Mouse (Mus musculus) liver, postnatal 0 days (tissue): Measurements from ENCODE around the gene Hrc. TPM values are rescaled to one million over a fixed set of nuclear protein-coding genes. Genes with fewer than 3 reads are reported as not detected.

ENCODE experiments used
- ATAC-seq: fragments of 200-750 bp; cut with Nextera tagmentation; 2 replicates; pipeline ENCODE4 v1.8.0; 2017; ENCODE audit warnings: mild to moderate bottlenecking, moderate library complexity
- DNase-seq: peaks from one replicate; pipeline ENCODE4 v3.0.0-alpha.2; 2016
- H3K27ac ChIP-seq: fragments of 300-500 bp; sonication (generic); 2 replicates; pipeline ENCODE4 v1.5.1; 2014; ENCODE audit warnings: antibody characterized with exemption, moderate library complexity, mild to moderate bottlenecking, low read depth
- H3K27me3 ChIP-seq: fragments of 300-500 bp; sonication (generic); 2 replicates; pipeline ENCODE4 v1.6.1; 2014; ENCODE audit warnings: low read length, control low read depth, mixed read lengths; ENCODE audit not compliant: insufficient read depth
- H3K36me3 ChIP-seq: fragments of 300-500 bp; sonication (generic); replicated peaks from 2 replicates; pipeline ENCODE4 v1.6.1; 2014; ENCODE audit warnings: mild to moderate bottlenecking, control low read depth, low read length, moderate library complexity, mixed read lengths; ENCODE audit not compliant: insufficient read depth
- H3K4me1 ChIP-seq: fragments of 300-500 bp; sonication (generic); 2 replicates; pipeline ENCODE4 v1.6.1; 2014; ENCODE audit warnings: antibody characterized with exemption, mild to moderate bottlenecking, control low read depth; ENCODE audit not compliant: insufficient read depth
- H3K4me2 ChIP-seq: fragments of 300-500 bp; sonication (generic); 2 replicates; pipeline ENCODE4 v1.6.1; 2014; ENCODE audit warnings: low read depth, mild to moderate bottlenecking, low read length, moderate library complexity, mixed read lengths
- H3K4me3 ChIP-seq: fragments of 300-500 bp; sonication (generic); 2 replicates; pipeline ENCODE4 v1.5.1; 2014; ENCODE audit warnings: low read depth, low read length
- H3K9ac ChIP-seq: fragments of 300-500 bp; sonication (generic); replicated peaks from 2 replicates; pipeline ENCODE4 v1.6.1; 2014; ENCODE audit warnings: mild to moderate bottlenecking, moderate library complexity
- H3K9me3 ChIP-seq: fragments of 300-500 bp; sonication (generic); 2 replicates; pipeline ENCODE4 v1.6.1; 2016; ENCODE audit warnings: mild to moderate bottlenecking, control low read depth, low read length, mixed read lengths
- CTCF ChIP-seq: sonication (generic); IDR thresholded peaks from 2 replicates; pipeline ENCODE4 v1.5.1; 2016; ENCODE audit warnings: antibody characterized with exemption, low read depth
- EP300 ChIP-seq: IDR thresholded peaks from 2 replicates; pipeline ENCODE4 v1.6.1; 2016; ENCODE audit warnings: antibody characterized with exemption, low read depth, mild to moderate bottlenecking
- WGBS: fragments of 180-500 bp; shearing (Covaris S2); extraction: QIAGEN DNeasy Blood & Tissue Kit; methylation state at CpG from one replicate; pipeline ENCODE4 v1.1.7; 2014; ENCODE audit not compliant: insufficient replicate concordance; 5-methylcytosine and 5-hydroxymethylcytosine counted together
- polyA plus RNA-seq: library from polyadenylated mRNA; unstranded; fragments of >200 nt; fragmentation: Nextera tagmentation; extraction: Ambion mirVana; gene quantifications from 2 replicates; pipeline ENCODE4 v1.2.1, GENCODE M21; 2015

The Hrc gene
- polyA plus RNA-seq, 1 experiment from 2014 or later: 0.05 TPM

- no peaks in the 10 kb centered on the region for H3K9me3 ChIP-seq
- no peak overlapping the region for H3K4me3 ChIP-seq
- 66% methylated on average over 4 of the region's 4 CpGs for WGBS
- H3K9ac ChIP-seq: no peak overlapping the region
- peaks cover 43% of the 10 kb centered on the region for H3K27me3 ChIP-seq
- peaks cover 50% of the 10 kb centered on the region for H3K4me1 ChIP-seq
- no peak for DNase-seq
- no peak for ATAC-seq
- TF ChIP-seq CTCF: no peak
- no peak overlapping the region for H3K27ac ChIP-seq
- no peaks in the 10 kb centered on the region for H3K36me3 ChIP-seq
- H3K4me2 ChIP-seq: no peak overlapping the region
These were observed 1.2 kb downstream of the Hrc start for GRCm38 (mm10) chr7:45336319-45336718.

DNA sequence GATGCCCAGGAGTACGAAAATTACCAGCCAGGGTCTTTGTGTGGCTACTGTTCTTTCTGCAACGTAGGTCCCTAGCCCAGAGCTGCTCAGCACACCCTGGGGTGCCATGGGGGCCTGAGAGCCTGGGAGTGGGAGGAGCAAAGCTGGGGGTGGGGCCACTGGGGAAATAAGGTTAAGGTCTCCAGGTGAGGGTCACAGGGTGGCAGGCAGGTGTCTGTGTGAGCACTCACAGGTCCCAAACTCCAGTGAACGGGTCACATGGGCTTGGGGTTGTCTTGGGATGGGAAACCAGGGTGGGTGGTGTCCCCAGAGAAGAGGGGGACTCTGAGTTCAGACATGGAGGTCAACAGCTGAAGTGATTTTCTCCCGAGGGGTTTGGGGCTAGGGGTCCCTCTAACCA, 2.4 kb downstream of the Hrc start:
- no peak overlapping the region for H3K4me3 ChIP-seq
- peaks cover 43% of the 10 kb centered on the region for H3K27me3 ChIP-seq
- H3K27ac ChIP-seq: no peak overlapping the region
- no peaks in the 10 kb centered on the region for H3K9me3 ChIP-seq
- no peak for ATAC-seq
- DNase-seq: no peak
- peaks cover 47% of the 10 kb centered on the region for H3K4me1 ChIP-seq
- no peak overlapping the region for H3K9ac ChIP-seq
- TF ChIP-seq CTCF: no peak
- no peaks in the 10 kb centered on the region for H3K36me3 ChIP-seq
- no peak overlapping the region for H3K4me2 ChIP-seq
- WGBS: 10% methylated on average over 4 of the region's 4 CpGs

- H3K4me1 ChIP-seq: peaks cover 39% of the 10 kb centered on the region
- H3K27me3 ChIP-seq: peaks cover 43% of the 10 kb centered on the region
- ATAC-seq: peak; percentile 8; the same call in 1 of the 2 replicates
- no peaks in the 10 kb centered on the region for H3K9me3 ChIP-seq
- no peaks in the 10 kb centered on the region for H3K36me3 ChIP-seq
- H3K27ac ChIP-seq: no peak overlapping the region
- TF ChIP-seq CTCF (no peak), EP300 (no peak)
- 8% methylated on average over 14 of the region's 14 CpGs for WGBS
- H3K4me2 ChIP-seq: peak overlapping the region; percentile 74
- H3K4me3 ChIP-seq: no peak overlapping the region
- no peak overlapping the region for H3K9ac ChIP-seq
- peak; percentile 65 for DNase-seq
These were observed 3.2 kb downstream of the Hrc start for GRCm38 (mm10) chr7:45338161-45338911.

DNA sequence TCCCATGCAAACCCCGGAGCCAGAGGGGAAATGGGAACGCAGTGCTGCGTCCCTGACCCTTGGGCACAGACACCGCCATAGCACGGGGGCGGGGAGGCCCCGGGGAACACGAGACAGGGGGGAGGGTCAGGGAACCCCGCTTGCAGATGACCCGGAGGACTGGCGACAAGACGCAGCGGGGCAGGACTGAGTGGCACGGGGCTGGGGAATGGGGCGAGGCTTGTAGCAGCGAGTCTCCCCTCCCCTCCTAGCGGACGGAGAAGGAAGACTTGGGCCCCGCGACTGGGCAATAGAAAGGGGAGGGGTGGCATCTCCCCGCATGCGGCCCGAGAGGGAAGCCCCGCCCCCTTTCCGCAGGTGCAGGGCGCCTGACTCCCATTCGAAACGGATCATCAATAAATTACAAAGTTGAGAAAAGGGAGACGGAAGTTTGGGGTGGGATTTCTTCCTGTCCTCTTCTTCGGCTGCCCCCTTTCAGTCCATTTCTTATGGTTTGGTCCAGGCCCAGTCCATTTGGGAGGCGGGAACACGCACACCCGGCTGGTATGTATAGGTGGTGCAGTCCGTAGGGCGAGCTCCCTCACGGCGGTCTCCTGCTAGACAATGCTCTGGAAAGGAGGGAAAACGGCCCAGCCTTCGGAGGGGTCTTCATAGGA, 4.4 kb downstream of the Hrc start:
- H3K27me3 ChIP-seq: peaks cover 43% of the 10 kb centered on the region
- DNase-seq (peak; percentile 75), ATAC-seq (peak; percentile 75)
- H3K4me1 ChIP-seq: peaks cover 34% of the 10 kb centered on the region
- no peaks in the 10 kb centered on the region for H3K36me3 ChIP-seq
- H3K4me2 ChIP-seq: peak overlapping the region; percentile 74
- TF ChIP-seq CTCF (peak; percentile 52), EP300 (0 out of 2 replicates have a peak, but pooled peaks have one; percentile 40)
- H3K27ac ChIP-seq: no peak overlapping the region
- under 1% methylated on average over 37 of the region's 39 CpGs for WGBS
- H3K9ac ChIP-seq: peak overlapping the region; percentile 57; the same call in 1 of the 2 replicates
- H3K9me3 ChIP-seq: no peaks in the 10 kb centered on the region
- peak overlapping the region; percentile 40 for H3K4me3 ChIP-seq

DNA sequence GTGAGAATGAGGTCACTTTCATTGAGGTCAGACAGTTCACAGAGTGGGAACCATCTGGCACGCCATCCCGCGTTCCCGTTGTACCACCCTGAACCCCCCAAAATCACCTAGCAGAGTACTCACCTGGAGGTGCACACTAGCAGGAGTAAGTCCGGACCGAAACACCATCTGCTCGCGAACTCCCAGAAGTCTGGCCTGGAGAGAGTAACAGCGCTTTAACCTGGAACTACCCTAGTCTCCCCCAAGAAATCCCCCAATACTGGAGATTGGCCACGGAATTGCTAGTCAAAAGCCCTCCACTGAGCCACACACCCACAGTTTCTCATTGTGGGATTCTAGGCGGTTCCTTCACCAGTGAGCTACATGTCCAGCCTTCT, 5.0 kb downstream of the Hrc start:
- DNase-seq (no peak), ATAC-seq (no peak)
- TF ChIP-seq EP300: no peak
- no peak for TF ChIP-seq CTCF
- no peaks in the 10 kb centered on the region for H3K9me3 ChIP-seq
- H3K4me3 ChIP-seq: peak overlapping the region; percentile 40
- H3K4me2 ChIP-seq: peak overlapping the region; percentile 74
- H3K9ac ChIP-seq: no peak overlapping the region
- no peak overlapping the region for H3K27ac ChIP-seq
- H3K27me3 ChIP-seq: peaks cover 43% of the 10 kb centered on the region
- H3K36me3 ChIP-seq: no peaks in the 10 kb centered on the region
- H3K4me1 ChIP-seq: peaks cover 34% of the 10 kb centered on the region
- 2% methylated on average over 11 of the region's 11 CpGs for WGBS

DNA sequence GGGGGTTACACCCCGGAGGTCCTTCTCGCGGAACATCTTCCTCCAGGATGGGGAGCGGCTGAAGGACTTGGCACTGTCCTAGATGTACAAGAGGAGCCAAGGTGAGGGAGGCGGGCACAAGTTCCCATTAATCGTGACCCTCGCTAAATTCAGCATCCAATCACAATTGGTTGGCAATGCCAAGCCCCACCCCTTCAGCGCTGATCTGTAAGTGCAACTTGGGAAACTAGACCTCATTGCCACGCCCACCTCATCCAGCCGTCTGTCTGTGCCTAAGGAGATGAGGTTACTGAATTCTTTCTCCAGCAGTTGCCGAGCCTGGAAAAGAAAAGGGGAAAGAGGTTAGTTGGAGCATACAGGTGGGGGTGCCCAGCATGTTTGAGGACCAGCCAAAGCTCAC, 5.6 kb downstream of the Hrc start:
- Histone ChIP-seq H3K4me1 (peaks cover 34% of the 10 kb centered on the region), H3K36me3 (no peaks in the 10 kb centered on the region), H3K9ac (no peak overlapping the region), H3K4me2 (peak overlapping the region; percentile 74), H3K4me3 (peak overlapping the region; percentile 12; the same call in 1 of the 2 replicates), H3K9me3 (no peaks in the 10 kb centered on the region), H3K27me3 (peaks cover 41% of the 10 kb centered on the region), H3K27ac (no peak overlapping the region)
- peak; percentile 51 for DNase-seq
- WGBS: under 1% methylated on average over 11 of the region's 11 CpGs
- TF ChIP-seq CTCF (no peak), EP300 (no peak)
- no peak for ATAC-seq
